Mouse (Mus musculus) cerebellum, adult 2 months (tissue): Measurements from ENCODE around the gene Tec. TPM values are rescaled to one million over a fixed set of nuclear protein-coding genes. Genes with fewer than 3 reads are reported as not detected.
A peak's percentile ranks its signal among the peaks of the same experiment; 100 is the strongest.

Experiments
- DNase-seq, 2 experiments: peaks; one replicate each; pipeline ENCODE4 v3.0.0; 2021
- H3K27ac ChIP-seq: fragments of 200-500 bp; 2 replicates; pipeline ENCODE4 v1.5.1; 2012; ENCODE audit warnings: low read length, control low read depth, inconsistent platforms; ENCODE audit not compliant: insufficient read depth
- H3K27me3 ChIP-seq: fragments of 200-500 bp; 2 replicates; pipeline ENCODE4 v1.6.1; 2012; ENCODE audit warnings: inconsistent platforms, mild to moderate bottlenecking, low read length, moderate library complexity; ENCODE audit not compliant: control insufficient read depth, insufficient read depth
- H3K4me1 ChIP-seq: fragments of 200-500 bp; 2 replicates; pipeline ENCODE4 v1.6.1; 2011; ENCODE audit warnings: low read length; ENCODE audit not compliant: control insufficient read depth, insufficient read depth
- H3K4me3 ChIP-seq: fragments of 200-500 bp; replicated peaks from 2 replicates; pipeline ENCODE3; 2011; ENCODE audit warnings: mild to moderate bottlenecking, low read depth, low read length, control low read depth; ENCODE audit not compliant: insufficient read depth
- CTCF ChIP-seq: fragments of 200-500 bp; IDR thresholded peaks from 2 replicates; pipeline ENCODE4 v1.5.1; 2011; ENCODE audit warnings: low read depth, mild to moderate bottlenecking, control low read depth, low read length, moderate library complexity, borderline replicate concordance; ENCODE audit not compliant: insufficient read depth
- POLR2A ChIP-seq: fragments of 200-500 bp; IDR thresholded peaks from 2 replicates; pipeline ENCODE4 v1.6.1; 2011; ENCODE audit warnings: low read length, control low read depth, borderline replicate concordance; ENCODE audit not compliant: insufficient read depth
- WGBS: fragments of 180-500 bp; shearing (Covaris S2); methylation state at CpG from one replicate; pipeline ENCODE4 v1.1.7; 2018; 5-methylcytosine and 5-hydroxymethylcytosine counted together
- polyA plus RNA-seq: library from polyadenylated mRNA; depleted of rRNA; stranded (reverse); fragments of >200 nt; gene quantifications from 2 replicates; pipeline ENCODE4 v1.2.3, GENCODE M21; 2012

The Tec gene
- polyA plus RNA-seq, 1 experiment, result 1.8 TPM

DNA sequence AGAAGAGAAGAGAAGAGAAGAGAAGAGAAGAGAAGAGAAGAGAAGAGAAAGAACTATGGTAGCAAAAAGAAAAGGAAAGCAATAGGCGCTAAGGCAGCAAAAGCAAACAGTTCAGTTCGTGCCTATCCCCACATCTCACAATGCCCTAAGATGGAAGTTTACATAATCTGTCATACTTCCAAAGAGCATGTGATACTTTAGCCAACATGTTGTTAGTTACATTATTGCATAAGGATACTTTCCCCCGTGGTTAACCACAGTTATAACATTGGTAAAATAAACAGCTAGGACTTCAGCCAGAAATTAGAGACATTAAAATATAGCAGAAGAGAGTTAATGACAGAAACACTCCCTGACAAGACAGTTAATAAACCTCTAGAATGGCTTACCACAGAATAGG, 15.4 kb upstream of the Tec start:
- WGBS, result 88% methylated on average over 3 of the region's 3 CpGs
- DNase-seq, result no peak
- TF ChIP-seq POLR2A, result no peak
- no peak for TF ChIP-seq CTCF
- H3K4me1 ChIP-seq, result no peaks in the 10 kb centered on the region
- no peak overlapping the region for H3K27ac ChIP-seq
- H3K27me3 ChIP-seq, result no peaks in the 10 kb centered on the region
- H3K4me3 ChIP-seq, result no peak overlapping the region

DNA sequence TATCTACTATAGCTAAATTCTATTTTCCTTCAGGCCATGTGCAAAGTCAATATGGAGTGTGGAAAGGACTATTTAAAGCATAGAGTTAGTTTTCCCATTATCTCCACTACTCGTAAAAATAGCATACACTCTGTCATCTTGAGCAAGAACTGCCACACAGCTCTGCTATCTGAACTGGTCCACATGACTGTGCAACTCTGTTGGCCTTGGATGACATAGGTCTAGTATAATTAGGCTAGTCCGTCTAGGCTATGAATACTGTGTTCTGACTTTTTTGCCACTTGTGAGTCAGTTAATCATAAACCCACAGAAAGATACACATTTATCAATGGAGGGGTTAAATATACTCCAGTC, 14.1 kb upstream of the Tec start:
- 88% methylated on average over 2 of the region's 2 CpGs for WGBS
- TF ChIP-seq CTCF (no peak), POLR2A (no peak)
- H3K4me3 ChIP-seq, result no peak overlapping the region
- H3K4me1 ChIP-seq, result no peaks in the 10 kb centered on the region
- DNase-seq, result no peak
- no peak overlapping the region for H3K27ac ChIP-seq
- H3K27me3 ChIP-seq, result no peaks in the 10 kb centered on the region

DNA sequence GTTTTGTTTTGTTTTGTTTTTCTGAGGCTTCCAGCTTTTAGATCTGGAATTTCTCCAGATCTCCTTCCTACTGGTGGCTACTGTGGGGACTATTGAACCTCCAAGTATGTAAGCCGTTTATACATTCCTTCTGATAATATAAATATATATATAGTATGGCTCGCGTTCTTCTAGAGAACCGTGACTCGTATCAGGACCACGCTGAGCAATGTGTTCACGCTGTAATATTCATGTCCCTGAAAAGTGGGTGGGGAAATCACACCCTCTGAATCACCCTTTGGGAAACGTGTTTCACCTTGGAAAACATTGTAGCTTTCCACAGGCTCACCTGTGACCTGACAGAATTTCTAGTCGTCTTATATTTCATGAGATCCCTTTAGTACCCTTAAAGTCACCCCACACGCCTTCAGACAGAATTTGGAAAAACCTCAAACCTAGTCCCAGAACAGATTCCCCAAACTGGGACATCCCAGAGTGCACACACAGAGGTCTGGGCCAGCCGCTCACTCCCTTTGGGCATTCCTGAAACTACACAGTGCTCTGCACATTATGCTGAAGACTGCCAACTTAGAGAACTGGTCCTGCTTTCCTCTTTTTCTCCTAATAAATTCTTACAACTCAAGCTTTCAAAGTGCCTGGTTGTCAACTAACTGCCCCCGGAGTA, 13.6 kb upstream of the Tec start:
- Histone ChIP-seq H3K4me1 (no peaks in the 10 kb centered on the region), H3K4me3 (no peak overlapping the region), H3K27ac (no peak overlapping the region), H3K27me3 (no peaks in the 10 kb centered on the region)
- no peak for DNase-seq
- TF ChIP-seq CTCF (no peak), POLR2A (no peak)
- 89% methylated on average over 12 of the region's 12 CpGs for WGBS

DNA sequence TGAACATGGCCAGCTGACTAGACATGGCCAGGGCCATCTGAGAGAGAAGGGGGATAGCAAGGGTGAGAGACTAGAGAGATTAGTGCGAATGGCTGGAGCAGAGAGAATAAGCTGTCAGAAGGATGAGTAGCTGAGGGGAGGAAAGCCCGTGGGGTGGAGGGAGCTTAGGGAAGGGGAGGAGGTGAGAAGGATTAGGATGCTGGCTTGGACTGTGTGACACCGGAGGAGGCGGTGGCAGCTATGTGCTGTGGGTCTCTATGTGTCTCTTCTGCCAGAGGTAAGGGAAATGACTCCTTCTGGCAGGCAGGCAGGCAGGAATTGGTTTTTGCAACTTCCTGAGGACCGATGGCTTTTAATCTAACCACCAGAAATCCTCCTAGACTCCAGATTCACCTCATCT, 11.5 kb upstream of the Tec start:
- no peaks in the 10 kb centered on the region for H3K4me1 ChIP-seq
- H3K4me3 ChIP-seq, result no peak overlapping the region
- WGBS, result 46% methylated on average over 5 of the region's 5 CpGs
- H3K27ac ChIP-seq, result no peak overlapping the region
- TF ChIP-seq CTCF (no peak), POLR2A (no peak)
- H3K27me3 ChIP-seq, result no peaks in the 10 kb centered on the region
- DNase-seq, result no peak

DNA sequence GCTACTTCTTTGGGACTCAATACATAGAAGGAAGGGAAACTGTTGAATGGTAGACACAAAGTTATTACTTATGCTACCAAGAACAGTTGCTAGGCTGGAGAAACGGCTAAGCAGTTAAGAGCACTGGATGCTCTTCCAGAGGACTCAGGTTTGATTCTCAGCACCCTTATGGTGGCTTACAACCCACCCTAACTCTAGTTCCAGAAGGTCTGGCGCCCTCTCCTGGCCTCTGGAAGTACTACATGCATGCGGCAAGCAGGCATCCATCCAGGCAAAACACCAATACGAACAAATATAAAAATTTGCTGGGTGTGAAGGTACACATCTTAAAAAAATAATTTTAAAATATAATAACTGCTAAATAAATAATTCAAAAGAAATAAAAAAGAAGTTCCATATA, 2.8 kb upstream of the Tec start:
- H3K4me3 ChIP-seq, result no peak overlapping the region
- no peaks in the 10 kb centered on the region for H3K4me1 ChIP-seq
- H3K27ac ChIP-seq, result no peak overlapping the region
- H3K27me3 ChIP-seq, result no peaks in the 10 kb centered on the region
- DNase-seq, result no peak
- TF ChIP-seq CTCF, result peak; percentile 33; the same call in 1 of the 2 replicates
- no peak for TF ChIP-seq POLR2A
- 77% methylated on average over 4 of the region's 4 CpGs for WGBS

DNA sequence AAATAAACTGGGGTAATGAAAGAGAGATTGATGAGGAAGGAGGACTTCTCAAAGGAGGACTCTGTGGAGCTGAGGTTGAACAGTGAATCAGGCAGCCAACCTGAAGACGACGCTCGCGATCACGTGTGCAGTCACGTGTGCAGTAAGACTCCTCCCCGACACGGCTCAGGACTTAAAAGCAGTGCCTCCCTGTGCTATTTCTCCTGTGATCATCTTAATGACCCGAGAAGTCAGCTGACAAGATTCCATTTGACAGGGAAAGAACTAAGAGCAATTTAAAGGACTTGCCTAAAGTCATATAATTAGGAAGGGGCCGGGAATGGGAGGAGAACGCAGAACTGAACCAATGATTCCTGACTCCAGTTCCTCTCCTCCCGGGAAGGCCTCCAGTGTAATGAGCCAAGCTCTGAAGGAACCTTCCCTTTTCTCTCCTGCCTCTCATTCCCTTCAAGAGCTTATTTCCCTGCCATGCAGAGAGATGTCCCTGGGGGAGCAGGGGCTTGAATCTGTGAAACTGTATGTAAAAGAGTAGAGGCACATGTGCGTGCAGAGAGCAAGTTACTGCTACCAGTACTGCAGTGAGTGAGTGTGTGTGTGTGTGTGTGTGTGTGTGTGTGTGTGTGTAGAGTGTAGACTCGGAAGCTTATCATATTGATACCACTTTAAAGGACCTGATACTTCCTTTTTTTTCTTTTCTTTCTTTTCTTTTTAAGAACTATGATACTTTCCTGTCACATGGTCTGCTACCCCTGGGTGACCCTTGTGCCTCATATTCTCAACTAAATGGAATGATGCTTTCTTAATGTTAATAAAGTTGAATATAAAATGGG, 1.7 kb upstream of the Tec start:
- DNase-seq, result no peak
- 88% methylated on average over 14 of the region's 14 CpGs for WGBS
- H3K27ac ChIP-seq, result no peak overlapping the region
- no peak overlapping the region for H3K4me3 ChIP-seq
- H3K27me3 ChIP-seq, result no peaks in the 10 kb centered on the region
- no peaks in the 10 kb centered on the region for H3K4me1 ChIP-seq
- no peak for TF ChIP-seq CTCF
- no peak for TF ChIP-seq POLR2A

DNA sequence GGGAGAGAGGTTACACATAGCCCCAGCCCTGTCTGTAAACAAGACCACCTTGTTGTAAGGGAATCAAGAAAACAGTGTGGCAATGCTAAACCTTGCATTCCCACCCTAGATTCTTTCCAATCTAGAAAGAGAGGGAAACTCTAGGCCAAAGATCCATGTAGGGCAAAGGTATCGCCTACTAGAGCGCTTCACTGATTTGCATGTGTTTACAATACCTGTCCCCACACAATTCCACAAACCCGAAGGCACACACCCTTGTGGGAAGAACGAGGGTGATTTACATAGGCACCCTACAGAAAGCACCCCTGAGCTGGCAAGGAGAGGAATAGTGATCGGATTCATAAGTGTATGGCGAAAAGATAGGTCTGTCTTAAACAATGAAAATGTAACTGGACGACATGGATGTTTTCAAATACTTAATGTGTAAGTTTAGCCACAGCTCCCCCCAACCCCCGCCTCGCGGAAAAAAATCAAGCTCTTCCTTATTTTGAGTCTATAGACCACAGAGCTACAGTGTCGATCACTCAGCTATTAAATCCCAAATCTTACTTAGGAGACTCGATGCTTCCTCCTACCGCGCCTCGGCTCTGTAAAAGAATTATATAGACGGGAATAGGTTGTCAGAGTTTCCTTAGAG, 1.1 kb downstream of the Tec start:
- Histone ChIP-seq H3K27ac (no peak overlapping the region), H3K27me3 (no peaks in the 10 kb centered on the region), H3K4me1 (no peaks in the 10 kb centered on the region), H3K4me3 (no peak overlapping the region)
- WGBS, result 65% methylated on average over 16 of the region's 16 CpGs
- TF ChIP-seq POLR2A (no peak), CTCF (no peak)
- DNase-seq, result no peak
